Mouse (Mus musculus) hematopoietic stem cell, adult 5-6 weeks (primary cell): Measurements from ENCODE around the gene Sh3gl3. TPM values are rescaled to one million over a fixed set of nuclear protein-coding genes. Genes with fewer than 3 reads are reported as not detected.

ENCODE experiments used
- ATAC-seq, 2 experiments: fragments of 125-278 bp in 1 of 2; replicated peaks in 1 of 2; 2 replicates each; pipeline ENCODE4 v1.8.0; 2016 to 2017; ENCODE audit warnings: inconsistent platforms in 2 of 2, mild to moderate bottlenecking in 2 of 2, moderate number of reproducible peaks in 2 of 2, low read depth in 1 of 2, moderate TSS enrichment in 1 of 2; ENCODE audit not compliant: low FRiP score in 2 of 2, poor library complexity in 2 of 2, severe bottlenecking in 2 of 2, insufficient read depth in 1 of 2, low TSS enrichment in 1 of 2
- total RNA-seq: library from RNA; stranded (forward); fragments of 172-1452, 232-1000 nt; gene quantifications from 2 replicates; pipeline ENCODE4 v1.2.3, GENCODE M21; 2017

Sh3gl3 gene
- total RNA-seq, 1 experiment from 2014 or later: 2.0 TPM

DNA sequence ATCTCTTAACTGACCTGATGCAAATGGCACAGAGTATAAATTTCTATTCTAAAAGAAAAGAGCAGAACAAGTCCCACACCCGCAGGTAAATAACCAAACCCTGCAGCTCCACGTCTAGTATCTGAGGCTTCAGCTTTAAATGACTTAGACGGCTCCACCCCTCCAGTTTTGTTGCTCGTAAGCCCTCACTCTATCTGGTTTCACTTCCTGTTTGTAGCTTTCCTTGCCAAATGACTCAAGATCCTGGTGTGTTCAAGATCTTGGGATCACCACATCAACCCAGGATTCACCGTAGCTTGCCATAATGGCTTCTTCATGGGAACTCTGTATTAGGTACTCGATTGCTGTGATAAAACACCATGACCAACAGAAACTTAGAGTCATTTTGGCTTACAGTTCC, 157.2 kb downstream of the Sh3gl3 start:
- no peak for ATAC-seq

DNA sequence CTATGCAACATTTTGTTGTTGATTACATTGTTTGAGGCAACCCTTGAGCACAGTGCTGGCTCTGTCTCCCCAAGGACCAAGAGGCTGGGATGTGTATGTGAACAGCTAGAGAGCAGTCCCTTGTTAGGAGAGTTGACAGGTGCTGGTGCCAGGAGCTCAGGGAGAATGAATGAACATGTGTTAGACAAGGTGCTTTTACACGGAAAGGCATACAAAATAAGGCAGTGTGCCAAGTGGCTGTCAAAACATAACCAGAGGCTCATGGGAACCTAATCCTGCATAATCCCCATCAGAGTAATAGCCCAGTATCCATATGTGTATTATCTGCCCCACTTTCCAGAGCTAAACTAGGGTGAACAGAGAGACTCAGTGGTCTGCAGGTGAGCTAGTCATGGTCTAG, 160.4 kb downstream of the Sh3gl3 start:
- ATAC-seq: no peak

DNA sequence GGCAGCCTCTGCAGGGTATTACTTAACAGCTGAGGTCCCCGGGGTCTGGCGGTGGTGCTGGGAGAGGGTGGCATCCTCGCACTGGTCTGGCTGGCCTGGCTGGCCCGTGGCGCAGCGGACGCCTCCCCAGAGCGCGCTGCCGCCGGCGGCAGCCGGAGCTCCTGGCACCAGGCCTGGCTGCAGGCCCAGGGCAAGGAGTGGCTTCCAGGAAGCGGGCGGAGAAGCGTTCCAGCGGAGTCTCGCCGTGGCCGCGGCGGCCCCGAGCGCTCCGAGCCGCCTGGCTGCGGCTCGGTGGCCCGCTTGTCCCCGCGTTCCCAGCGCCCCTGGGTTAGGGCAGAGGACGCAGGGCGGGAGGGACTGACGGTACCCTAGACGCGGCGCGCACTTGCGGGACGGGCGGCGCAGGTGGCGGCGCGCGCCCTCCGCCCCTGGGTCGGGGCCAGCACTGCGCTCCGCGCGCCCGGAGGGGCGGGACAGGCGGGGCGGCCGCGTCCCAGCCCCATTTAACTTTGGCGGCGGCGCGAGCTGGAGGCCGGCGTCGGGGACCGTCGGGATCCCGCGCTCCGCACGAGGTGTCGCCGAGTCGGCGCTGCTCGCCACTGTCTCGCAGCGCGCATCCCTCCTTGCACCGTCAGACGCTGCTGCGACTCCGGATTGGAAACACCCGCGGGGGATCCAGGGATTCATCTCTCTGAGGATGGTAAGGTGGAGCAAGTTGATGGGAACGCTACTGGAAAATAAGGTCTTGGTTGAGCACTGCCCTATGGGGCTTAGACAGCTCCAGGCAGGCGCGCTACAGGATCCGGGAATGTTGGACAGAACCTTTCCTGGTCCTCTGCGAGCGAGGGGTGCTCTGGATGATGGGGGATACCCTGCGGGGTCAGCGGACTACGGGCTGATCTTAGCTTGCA, 161.8 kb downstream of the Sh3gl3 start, which contains the start of gene Adamtsl3:
Gene Adamtsl3 (plus strand): TSS at position 484 of the 911 bp plus-strand sequence.
- no peak for ATAC-seq

DNA sequence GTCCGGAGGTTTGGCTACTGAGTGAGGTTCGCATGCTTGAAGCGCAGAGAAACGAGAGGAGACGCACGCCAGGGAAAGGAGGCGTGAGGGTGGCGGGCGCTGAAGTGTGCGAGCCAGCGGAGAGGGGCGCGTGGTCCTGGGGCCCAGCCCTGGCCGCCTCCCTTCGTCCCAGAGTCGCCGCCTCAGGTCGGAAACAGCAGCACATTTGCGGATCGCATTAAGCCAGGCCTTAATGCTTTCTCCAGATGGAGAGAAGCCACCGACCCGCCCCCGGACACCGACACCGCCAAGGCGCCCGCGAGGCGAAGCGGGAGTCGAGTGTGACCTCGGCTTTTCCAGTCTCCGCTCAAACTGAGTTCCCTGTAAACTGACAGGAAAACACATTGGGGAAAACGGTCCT, 162.5 kb downstream of the Sh3gl3 start:
- peak in 1 of 2 experiments; percentile 25; a peak in 1 of 4 replicates for ATAC-seq

DNA sequence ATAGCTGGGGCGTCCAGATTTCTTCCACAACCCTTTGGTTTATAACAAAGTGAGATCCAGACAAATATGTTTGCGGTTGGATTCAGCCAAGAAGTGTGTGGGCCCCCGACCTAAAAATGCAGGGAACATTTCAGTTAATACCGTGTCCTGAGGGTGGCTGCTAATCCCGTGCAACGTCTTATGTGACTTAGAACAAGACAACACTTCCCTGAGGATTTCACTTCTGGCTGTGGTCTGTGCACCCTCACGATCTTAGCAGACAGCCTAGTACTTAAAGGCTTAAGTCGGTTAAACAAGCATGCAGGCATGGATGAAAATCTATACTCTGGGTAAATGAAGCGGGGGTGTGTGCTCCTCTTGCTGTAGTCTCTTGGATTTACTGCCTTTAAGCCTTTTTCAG, 164.5 kb downstream of the Sh3gl3 start:
- no peak for ATAC-seq

DNA sequence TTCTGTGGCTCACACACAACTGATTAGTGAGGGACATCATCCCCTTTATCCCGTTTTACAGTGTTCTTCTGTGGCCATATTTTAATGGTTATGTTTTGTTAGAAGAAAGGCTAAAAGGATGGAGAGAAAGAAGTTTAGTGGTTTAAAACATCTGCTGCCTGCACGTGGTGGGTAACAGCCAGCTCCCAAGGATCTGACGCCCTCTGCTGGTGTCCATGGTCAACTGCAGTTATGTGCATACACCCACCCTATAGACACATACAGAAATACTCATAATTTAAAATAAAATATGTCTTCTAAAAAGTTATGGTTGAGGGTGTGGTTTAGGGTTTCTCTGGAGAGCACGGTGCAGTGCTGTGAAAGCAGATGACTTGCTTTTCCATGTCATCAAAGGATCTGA, 164.9 kb downstream of the Sh3gl3 start:
- no peak for ATAC-seq

DNA sequence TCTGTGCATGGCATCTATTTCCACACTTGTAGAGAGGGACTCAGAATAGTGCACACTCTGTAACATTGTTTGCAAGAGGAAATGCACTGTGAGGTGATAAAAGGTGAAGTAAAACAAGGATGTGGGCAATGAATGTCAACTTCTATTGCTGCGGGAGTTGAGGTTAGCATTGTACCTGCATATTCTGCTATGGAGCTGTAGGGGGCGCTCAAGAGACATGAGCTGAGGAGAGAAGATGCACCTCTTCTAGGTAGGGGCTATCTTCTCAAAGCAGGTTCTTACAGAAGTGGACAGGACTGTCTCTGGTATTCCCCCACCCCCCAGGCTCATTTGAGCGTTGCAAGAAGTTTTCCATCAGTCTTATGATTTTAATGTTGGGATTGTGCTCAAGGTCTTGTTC, 165.6 kb downstream of the Sh3gl3 start:
- ATAC-seq: no peak

DNA sequence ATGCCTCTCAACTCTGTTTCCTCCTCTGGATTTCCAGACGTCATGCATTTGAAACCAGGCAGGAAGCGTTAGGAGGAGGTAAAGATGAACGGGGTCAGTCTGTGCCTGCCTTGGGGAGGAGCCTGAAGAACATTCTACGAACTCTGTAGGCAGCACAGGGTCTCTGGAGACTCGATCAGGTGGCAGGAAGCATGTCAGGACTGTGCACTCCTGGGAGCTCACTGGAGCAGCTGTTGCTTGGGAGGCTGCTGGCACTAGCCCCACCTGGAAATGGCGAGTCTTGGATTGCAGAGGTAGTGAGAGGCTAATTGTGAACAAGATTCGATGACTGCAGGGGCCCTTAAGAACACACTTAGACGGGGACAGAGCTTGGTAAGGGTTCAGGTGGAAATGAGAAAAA, 167.8 kb downstream of the Sh3gl3 start:
- no peak for ATAC-seq

DNA sequence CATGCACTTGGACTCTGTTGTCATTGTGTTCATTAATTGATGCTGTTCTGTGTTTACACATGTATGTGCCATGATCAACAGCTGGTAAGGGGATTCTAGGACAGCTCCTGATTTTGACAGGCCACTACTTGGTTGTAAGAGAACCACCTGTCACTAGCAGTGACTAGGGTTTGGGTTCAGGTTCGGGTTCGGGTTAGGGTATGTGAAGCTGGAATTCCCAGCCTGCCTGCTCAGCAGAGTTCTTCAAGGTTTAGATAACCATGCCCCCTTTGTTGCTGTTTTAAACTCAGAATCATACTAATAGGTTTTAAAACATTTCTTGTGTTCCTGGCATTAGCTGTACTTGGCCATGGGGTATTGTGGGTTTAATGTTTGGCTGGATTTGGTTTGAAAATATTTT, 173.1 kb downstream of the Sh3gl3 start:
- ATAC-seq: no peak

DNA sequence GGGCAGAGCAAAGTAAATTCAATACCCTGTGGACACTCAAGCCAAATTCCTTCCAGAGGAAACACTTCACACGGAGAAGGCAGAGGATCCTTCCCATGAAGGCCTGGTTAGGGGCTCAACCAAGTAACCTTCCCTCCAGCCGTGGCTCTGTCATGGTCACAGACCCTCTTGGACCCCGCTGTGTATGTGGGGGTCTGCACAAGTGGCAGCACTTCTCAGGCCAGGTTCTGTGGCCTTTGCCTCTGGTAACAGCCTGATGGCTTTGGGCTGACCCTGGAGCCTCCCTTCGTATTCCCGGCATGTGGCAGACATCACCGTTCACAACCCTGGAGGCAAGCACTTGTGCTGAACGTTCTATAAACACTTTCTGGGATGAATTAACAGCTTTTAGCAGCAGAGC, 176.2 kb downstream of the Sh3gl3 start:
- ATAC-seq: no peak

DNA sequence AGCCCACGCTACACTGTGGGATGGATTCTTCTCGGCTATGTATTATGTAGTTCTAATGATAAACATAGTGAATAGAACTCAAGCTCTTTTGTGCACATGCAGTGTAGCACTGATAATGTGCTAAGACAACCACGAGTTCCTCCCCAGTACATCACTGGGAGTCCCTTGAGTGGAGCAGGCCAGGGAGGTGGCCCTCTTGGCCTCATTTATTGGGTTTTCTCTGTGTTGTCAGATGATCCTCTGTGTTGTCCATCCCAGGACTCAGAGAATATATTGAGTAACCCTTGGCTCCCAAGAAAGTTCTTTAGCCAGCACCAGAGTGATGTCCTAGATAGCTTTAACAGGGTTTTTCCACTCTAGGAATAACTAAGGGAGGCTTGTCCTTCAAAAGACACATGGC, 176.8 kb downstream of the Sh3gl3 start:
- no peak for ATAC-seq

Other genes starting within 250 kb of the Sh3gl3 start
- 27.3 and 37.4 TPM in 2 replicates for gene Hdgfl3, start 239.4 kb upstream of the Sh3gl3 start, total RNA-seq
- gene Bnc1, start 181.5 kb upstream of the Sh3gl3 start, total RNA-seq: not detected in 2 replicates
- 0.10 TPM in 1 of 2 replicates, not detected in the other for gene Adamtsl3, start 161.9 kb downstream of the Sh3gl3 start, total RNA-seq